Mouse (Mus musculus): Measurements from ENCODE around the gene Fam171a1.

Gene Fam171a1

DNA sequence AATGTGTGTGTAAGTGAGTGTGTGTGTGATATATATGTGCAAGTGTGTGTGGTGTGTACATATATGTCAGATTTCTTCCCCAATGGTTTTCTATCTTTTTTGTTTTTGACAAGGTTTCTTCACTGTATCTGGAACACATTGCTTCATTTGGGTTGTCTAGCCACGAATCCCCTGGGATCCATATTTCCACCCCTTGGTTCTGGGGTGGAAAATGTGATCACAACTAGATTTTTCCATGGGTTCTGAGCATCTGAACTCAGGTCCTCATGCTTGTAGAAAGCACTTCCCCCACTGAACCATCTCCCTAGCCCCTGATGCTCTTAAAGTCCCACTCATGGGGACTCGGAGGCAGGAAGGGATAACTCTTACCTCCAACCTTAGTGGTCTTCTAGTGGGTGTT is 159.3 kb downstream of the Fam171a1 start:
- no peak for DNase-seq (ENCODE audit: low read depth, low spot score)

DNA sequence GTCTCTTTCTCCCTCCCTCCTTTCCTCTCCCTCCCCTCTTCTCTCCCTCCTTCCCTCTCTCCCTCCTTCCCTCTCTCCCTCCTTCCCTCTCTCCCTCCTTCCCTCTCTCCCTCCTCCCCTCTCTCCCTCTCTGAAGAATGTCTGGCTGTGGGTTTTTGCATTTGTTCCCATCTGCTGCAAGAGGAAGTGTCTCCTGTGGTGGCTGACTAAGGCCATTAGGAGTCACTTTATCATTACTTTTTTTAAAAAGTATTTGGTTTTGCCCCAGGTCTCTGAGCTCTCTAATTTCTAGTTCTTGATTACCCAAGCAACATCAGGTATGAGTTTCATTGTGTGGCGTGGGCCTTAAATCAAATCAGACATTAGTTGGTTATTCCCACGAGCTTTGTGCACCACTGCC is 162.1 kb downstream of the Fam171a1 start:
- no peak for DNase-seq (ENCODE audit: low read depth, low spot score)

Data from ZHBTc4 (cell line).